Mouse (Mus musculus): ENCODE measurements at regions not wholly inside any gene's neighbourhood (a gene's known extent, or its start where the extent isn't known, plus 50 kb on each side); places are given as distances from the start of the nearest gene placed in this dataset.

- no peak for DNase-seq (ENCODE audit: low read depth, low spot score)
Observed at GRCm38 (mm10) chr2:159354247-159354646, 559.6 kb downstream of the Dhx35 start.

- DNase-seq (ENCODE audit: low read depth, low spot score) = no peak
Observed at GRCm38 (mm10) chr2:159356503-159356902, 561.9 kb downstream of the Dhx35 start.

- DNase-seq (ENCODE audit: low read depth, low spot score) = no peak
Observed at GRCm38 (mm10) chr2:159361371-159361770, 566.8 kb downstream of the Dhx35 start.

GRCm38 (mm10) chr2:159392865-159393264 is 598.3 kb downstream of the Dhx35 start:
- no peak for DNase-seq (ENCODE audit: low read depth, low spot score)

GRCm38 (mm10) chr2:159401421-159402100 is 607.0 kb downstream of the Dhx35 start:
- no peak for DNase-seq (ENCODE audit: low read depth, low spot score)

GRCm38 (mm10) chr2:159404940-159405339 is 610.3 kb downstream of the Dhx35 start:
- DNase-seq (ENCODE audit: low read depth, low spot score) = no peak

- DNase-seq (ENCODE audit: low read depth, low spot score) = no peak
Observed at GRCm38 (mm10) chr2:159414599-159414998, 620.0 kb downstream of the Dhx35 start.

- no peak for DNase-seq (ENCODE audit: low read depth, low spot score)
Observed at GRCm38 (mm10) chr2:159418371-159418940, 623.8 kb downstream of the Dhx35 start.

GRCm38 (mm10) chr2:159422281-159422937 is 627.8 kb downstream of the Dhx35 start:
- no peak for DNase-seq (ENCODE audit: low read depth, low spot score)

- DNase-seq (ENCODE audit: low read depth, low spot score) = no peak
Observed at GRCm38 (mm10) chr2:159428201-159428600, 633.6 kb downstream of the Dhx35 start.

GRCm38 (mm10) chr2:159430577-159431329 is 636.1 kb downstream of the Dhx35 start:
- DNase-seq (ENCODE audit: low read depth, low spot score) = no peak

GRCm38 (mm10) chr2:159438961-159439360 is 644.4 kb downstream of the Dhx35 start:
- DNase-seq (ENCODE audit: low read depth, low spot score) = no peak

GRCm38 (mm10) chr2:159443581-159443980 is 649.0 kb downstream of the Dhx35 start:
- DNase-seq (ENCODE audit: low read depth, low spot score) = no peak

- no peak for DNase-seq (ENCODE audit: low read depth, low spot score)
Observed at GRCm38 (mm10) chr2:159446434-159446833, 651.8 kb downstream of the Dhx35 start.

GRCm38 (mm10) chr2:159446886-159447285 is 652.3 kb downstream of the Dhx35 start:
- no peak for DNase-seq (ENCODE audit: low read depth, low spot score)

GRCm38 (mm10) chr2:159448976-159449375 is 654.4 kb downstream of the Dhx35 start:
- DNase-seq (ENCODE audit: low read depth, low spot score) = no peak

GRCm38 (mm10) chr2:159451439-159451838 is 656.8 kb downstream of the Dhx35 start:
- no peak for DNase-seq (ENCODE audit: low read depth, low spot score)

GRCm38 (mm10) chr2:159481399-159482080 is 686.9 kb downstream of the Dhx35 start:
- no peak for DNase-seq (ENCODE audit: low read depth, low spot score)

GRCm38 (mm10) chr2:159491090-159491489 is 696.5 kb downstream of the Dhx35 start:
- DNase-seq (ENCODE audit: low read depth, low spot score) = no peak

- no peak for DNase-seq (ENCODE audit: low read depth, low spot score)
Observed at GRCm38 (mm10) chr2:159498691-159499090, 704.1 kb downstream of the Dhx35 start.

- no peak for DNase-seq (ENCODE audit: low read depth, low spot score)
Observed at GRCm38 (mm10) chr2:159501039-159501438, 706.4 kb downstream of the Dhx35 start.

GRCm38 (mm10) chr2:159519066-159519465 is 724.5 kb downstream of the Dhx35 start:
- no peak for DNase-seq (ENCODE audit: low read depth, low spot score)
